Mouse (Mus musculus) E14TG2a.4 (cell line): ENCODE measurements at regions not wholly inside any gene's neighbourhood (a gene's known extent, or its start where the extent isn't known, plus 50 kb on each side); places are given as distances from the start of the nearest gene placed in this dataset.

Source experiments
- CTCF ChIP-seq: conservative IDR thresholded peaks from 2 replicates; pipeline ENCODE4 v1.5.1; 2014; ENCODE audit warnings: low read length
- NANOG ChIP-seq: IDR thresholded peaks from 2 replicates; pipeline ENCODE4 v1.6.1; 2014; ENCODE audit warnings: borderline replicate concordance, low read length, mixed read lengths
- POU5F1 ChIP-seq: IDR thresholded peaks from 2 replicates; pipeline ENCODE4 v1.6.1; 2014; ENCODE audit warnings: low read length, borderline replicate concordance

GRCm38 (mm10) chr10:39274202-39274601 lies 94.5 kb upstream of the Fyn start:
- TF ChIP-seq CTCF (no peak), NANOG (no peak), POU5F1 (no peak)
